Mouse (Mus musculus) lung, postnatal 25 days (tissue): ENCODE measurements around the gene Lmtk3.

Source experiments
- DNase-seq: peaks from one replicate; pipeline ENCODE4 v3.0.0; 2022; ENCODE audit warnings: low spot score

Gene Lmtk3

GRCm38 (mm10) chr7:45784524-45785372, 1.2 kb downstream of the Lmtk3 start, which contains the start of gene Sult2b1:
TSS of gene Sult2b1 (minus strand) at chr7:45784669.
- no peak for DNase-seq

- DNase-seq, result no peak
Observed at GRCm38 (mm10) chr7:45785388-45786135, 2.0 kb downstream of the Lmtk3 start.

GRCm38 (mm10) chr7:45786136-45786578, 2.6 kb downstream of the Lmtk3 start:
- no peak for DNase-seq

- DNase-seq, result no peak
Observed at GRCm38 (mm10) chr7:45786661-45787413, 3.3 kb downstream of the Lmtk3 start.

GRCm38 (mm10) chr7:45787642-45788041, 4.1 kb downstream of the Lmtk3 start:
- DNase-seq, result no peak

GRCm38 (mm10) chr7:45790721-45791120, 7.2 kb downstream of the Lmtk3 start:
- no peak for DNase-seq

- no peak for DNase-seq
Observed at GRCm38 (mm10) chr7:45791756-45792490, 8.4 kb downstream of the Lmtk3 start.

- no peak for DNase-seq
Observed at GRCm38 (mm10) chr7:45793240-45793639, 9.7 kb downstream of the Lmtk3 start.

GRCm38 (mm10) chr7:45793969-45794585, 10.5 kb downstream of the Lmtk3 start:
- no peak for DNase-seq

GRCm38 (mm10) chr7:45794971-45795370, 11.4 kb downstream of the Lmtk3 start:
- DNase-seq, result no peak

GRCm38 (mm10) chr7:45796950-45797349, 13.4 kb downstream of the Lmtk3 start:
- no peak for DNase-seq

- DNase-seq, result no peak
Observed at GRCm38 (mm10) chr7:45797661-45798510, 14.3 kb downstream of the Lmtk3 start.

GRCm38 (mm10) chr7:45798511-45798836, 14.9 kb downstream of the Lmtk3 start:
- no peak for DNase-seq

GRCm38 (mm10) chr7:45798931-45799330, 15.4 kb downstream of the Lmtk3 start:
- DNase-seq, result no peak

- DNase-seq, result no peak
Observed at GRCm38 (mm10) chr7:45800001-45800400, 16.5 kb downstream of the Lmtk3 start.

- peak; percentile 59 for DNase-seq
Observed at GRCm38 (mm10) chr7:45800546-45801204, 17.1 kb downstream of the Lmtk3 start.

- DNase-seq, result peak; percentile 94
Observed at GRCm38 (mm10) chr7:45801348-45801747, 17.8 kb downstream of the Lmtk3 start.

GRCm38 (mm10) chr7:45802551-45802950, 19.0 kb downstream of the Lmtk3 start:
- no peak for DNase-seq

GRCm38 (mm10) chr7:45805941-45806340, 22.4 kb downstream of the Lmtk3 start:
- DNase-seq, result no peak

GRCm38 (mm10) chr7:45808471-45808870, 24.9 kb downstream of the Lmtk3 start:
- no peak for DNase-seq
